Mouse (Mus musculus) lung, postnatal 0 days (tissue): ENCODE data around the gene Katnb1.

Source experiments
- CTCF ChIP-seq: IDR thresholded peaks from 2 replicates; pipeline ENCODE4 v1.5.1; 2016; ENCODE audit warnings: antibody characterized with exemption, mild to moderate bottlenecking
- EP300 ChIP-seq: IDR thresholded peaks from 2 replicates; pipeline ENCODE4 v1.6.1; 2016; ENCODE audit warnings: antibody characterized with exemption, mild to moderate bottlenecking, control low read depth

- TF ChIP-seq CTCF (no peak), EP300 (no peak)
Measured at GRCm38 (mm10) chr8:95139051-95139365, 58.0 kb downstream of the Katnb1 start.
